Mouse (Mus musculus) CD4-positive helper T cell, adult 2 months (primary cell): ENCODE measurements around the gene Olfr649.
A peak's percentile ranks its signal among the peaks of the same experiment; 100 is the strongest.

Source experiments
- DNase-seq: peaks from one replicate; pipeline ENCODE4 v3.0.0-alpha.2; 2012; ENCODE audit warnings: low read depth, missing footprints, low spot score

Olfr649 gene

GRCm38 (mm10) chr7:104195885-104196284 is at the start of gene Olfr649:
Olfr649 (minus strand) TSS chr7:104195985.
- no peak for DNase-seq

DNA sequence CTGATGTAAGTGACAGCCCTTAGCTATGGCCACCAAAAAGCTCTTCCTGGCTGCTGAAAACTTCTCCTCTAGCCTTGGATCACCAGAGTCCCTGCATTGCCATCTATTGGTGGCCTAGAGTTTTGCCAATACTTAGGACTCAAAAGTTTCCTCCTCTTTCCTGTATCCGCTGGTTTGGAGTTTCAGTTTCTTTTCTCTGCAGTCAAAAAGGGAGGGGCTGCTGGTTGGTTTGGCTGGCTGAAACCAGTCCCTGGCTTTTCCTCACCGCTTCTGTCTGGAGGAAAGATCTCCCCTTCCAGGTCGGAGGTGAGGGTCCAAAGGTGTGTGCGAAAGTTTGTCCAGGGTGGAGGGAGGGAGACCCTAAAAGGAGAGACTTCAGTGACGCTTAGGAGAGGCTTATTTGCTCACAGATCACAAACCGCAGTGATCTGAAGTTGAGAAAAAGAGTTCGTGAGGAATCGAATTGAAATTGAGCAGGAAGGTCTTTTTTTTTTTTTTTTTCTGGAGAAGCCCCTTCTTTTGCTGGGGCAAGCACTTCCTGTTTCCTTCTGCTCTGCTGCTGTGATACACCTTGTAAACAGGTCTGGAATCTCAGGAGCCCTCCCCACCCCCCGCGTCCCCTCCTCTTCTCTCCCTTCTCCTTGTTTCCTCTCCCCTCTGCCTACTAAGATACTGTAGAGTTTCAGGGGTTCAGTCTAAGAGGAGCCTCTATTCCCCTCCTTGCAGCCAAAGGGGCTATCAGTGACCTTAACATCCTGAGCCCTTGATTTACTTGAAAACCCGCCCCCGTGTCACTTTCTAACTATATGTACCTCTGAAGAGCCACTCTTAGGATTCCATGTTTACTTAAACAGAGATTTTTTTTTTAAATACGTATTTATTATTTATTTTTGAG is 48.7 kb upstream of the Olfr649 start, which contains the start of gene Trim34a:
Gene Trim34a (plus strand): TSS at position 171 of the 895 bp plus-strand sequence.
- peak; percentile 91 for DNase-seq

DNA sequence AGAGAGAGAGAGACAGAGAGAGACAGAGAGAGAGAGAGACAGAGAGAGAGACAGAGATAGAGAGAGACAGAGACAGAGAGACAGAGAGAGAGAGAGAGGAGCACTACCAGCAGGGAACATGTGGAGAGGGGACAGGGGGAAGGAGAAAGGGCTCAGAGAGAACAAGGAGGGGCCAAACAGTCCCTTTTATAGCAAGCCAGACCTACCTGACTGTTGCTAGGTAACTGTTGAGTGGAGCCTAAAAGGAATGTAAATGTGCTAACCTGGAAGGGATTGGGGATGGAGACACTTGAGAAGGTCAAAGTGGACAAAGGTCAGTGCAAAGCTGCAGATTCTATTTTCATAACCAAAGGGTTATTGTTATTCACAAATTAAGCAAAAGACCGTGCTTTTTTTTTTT is 47.8 kb upstream of the Olfr649 start:
- no peak for DNase-seq

- DNase-seq = no peak
Observed at GRCm38 (mm10) chr7:104240857-104241256, 45.1 kb upstream of the Olfr649 start.

DNA sequence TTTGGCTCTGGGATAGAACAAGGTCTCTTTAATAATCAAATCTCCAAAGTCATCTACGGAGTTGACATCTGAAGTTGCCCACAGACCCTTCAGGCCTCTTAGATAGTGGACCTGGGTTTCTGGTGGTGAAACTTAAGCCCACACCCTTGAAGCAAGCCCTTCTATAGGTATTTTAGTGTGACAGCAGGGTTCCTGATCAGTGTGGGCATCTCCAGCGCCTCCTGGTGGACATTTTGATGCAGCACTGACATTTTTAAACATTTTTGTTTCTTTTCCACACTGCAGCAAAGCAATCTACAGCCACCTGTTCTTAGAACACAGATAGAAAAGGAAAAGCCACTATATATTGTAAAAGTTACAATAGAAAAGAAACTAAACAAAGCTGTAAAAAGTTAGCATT is 35.4 kb upstream of the Olfr649 start:
- DNase-seq = peak; percentile 47

GRCm38 (mm10) chr7:104218701-104219569 is 23.1 kb upstream of the Olfr649 start, which contains the start of gene Trim6:
Trim6 (plus strand) TSS chr7:104218793.
- no peak for DNase-seq

DNA sequence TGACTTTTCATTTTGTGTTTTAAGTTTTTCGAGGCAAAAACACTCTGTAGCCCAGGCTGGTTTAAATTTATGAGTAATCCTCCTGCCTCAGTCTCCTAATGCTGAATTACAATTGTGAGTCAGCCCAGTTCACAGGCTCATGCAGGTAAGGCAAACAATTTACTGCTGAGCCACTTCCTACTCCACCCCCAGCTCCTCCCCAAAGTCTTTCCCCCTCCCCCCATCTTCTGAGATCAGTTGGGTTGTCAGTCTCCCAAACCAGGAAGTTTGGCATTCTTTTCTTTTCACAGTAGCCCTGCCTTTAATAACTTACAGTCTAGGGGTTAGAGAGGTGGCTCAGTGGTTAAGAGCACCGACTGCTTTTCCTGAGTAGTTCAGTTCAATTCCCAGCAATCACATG is 22.1 kb upstream of the Olfr649 start:
- DNase-seq = peak; percentile 19

- DNase-seq = no peak
Observed at GRCm38 (mm10) chr7:104216011-104216535, 20.3 kb upstream of the Olfr649 start.

DNA sequence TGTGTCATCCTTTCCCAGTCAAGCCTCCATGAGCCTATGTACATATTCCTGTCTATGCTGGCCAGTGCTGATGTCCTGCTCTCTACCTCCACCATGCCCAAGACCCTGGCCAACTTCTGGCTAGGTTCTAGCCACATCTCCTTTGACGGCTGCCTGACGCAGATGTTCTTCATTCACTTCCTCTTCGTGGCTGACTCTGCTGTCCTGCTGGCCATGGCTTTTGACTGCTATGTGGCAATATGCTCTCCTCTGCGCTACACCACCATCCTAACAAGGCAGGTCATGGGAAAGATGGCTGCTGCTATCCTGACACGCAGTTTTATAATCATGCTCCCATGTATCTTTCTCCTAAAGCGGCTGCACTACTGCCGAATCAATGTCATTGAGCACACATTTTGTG is 10.4 kb upstream of the Olfr649 start:
- no peak for DNase-seq

DNA sequence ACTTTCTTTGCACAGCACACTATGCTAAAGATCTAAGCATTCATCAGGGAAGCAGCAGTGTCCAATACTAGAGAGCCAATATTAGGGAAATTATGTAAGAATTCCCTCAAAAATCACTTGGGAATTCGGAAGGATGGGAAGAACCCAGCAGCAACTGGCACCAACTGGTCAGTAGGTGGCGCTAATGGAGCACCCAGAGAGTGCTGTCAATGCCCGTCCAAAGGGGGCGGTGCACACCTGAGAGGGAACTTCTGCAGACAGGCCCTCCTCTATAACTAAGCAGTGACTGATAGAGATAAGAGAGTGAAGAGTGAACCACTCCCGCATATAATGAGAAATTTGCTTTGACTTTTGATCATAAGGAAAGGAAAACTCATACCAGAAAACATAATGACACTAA is 4.0 kb upstream of the Olfr649 start:
- DNase-seq = peak; percentile 77

DNA sequence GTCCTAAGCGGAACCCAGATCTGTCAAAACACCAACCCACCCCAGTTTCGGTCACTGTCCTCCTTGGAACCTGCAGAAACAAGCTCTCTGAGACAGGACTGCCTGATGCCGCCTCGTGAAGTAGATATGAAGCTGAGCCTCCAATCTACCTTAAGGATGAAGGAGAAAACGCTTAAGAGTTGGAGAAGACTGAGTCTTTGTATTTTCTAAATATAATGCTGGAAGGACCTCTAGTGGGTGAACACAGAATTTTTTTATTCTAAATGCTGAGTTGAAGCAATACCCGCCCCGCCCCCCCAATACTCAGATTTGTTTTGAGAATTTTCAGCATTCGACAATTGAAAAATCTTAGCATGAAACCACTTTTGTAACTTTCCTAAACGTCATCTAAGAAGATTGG is 4.5 kb downstream of the Olfr649 start:
- no peak for DNase-seq

DNA sequence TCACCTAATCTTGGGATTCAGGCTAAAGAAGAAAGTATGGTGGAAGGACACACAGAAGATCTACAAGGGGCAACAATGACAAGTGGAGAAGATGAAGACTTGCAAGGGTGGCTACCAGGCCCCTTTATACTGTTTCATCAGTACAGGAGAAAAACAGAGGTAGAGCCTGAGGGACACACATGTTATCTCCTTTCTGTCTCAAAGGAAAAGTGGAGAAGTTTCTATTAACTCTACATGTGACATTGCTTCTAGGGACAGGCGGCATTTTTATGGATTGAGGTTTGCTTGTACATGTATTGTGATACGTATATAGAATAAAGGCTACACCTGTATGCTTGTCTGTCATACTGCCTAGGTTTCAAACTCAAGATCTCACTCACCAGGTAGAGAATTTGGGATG is 12.5 kb downstream of the Olfr649 start, which contains the start of gene Olfr648:
Gene Olfr648 (minus strand): TSS at position 101 of the 400 bp plus-strand sequence.
- DNase-seq = no peak

DNA sequence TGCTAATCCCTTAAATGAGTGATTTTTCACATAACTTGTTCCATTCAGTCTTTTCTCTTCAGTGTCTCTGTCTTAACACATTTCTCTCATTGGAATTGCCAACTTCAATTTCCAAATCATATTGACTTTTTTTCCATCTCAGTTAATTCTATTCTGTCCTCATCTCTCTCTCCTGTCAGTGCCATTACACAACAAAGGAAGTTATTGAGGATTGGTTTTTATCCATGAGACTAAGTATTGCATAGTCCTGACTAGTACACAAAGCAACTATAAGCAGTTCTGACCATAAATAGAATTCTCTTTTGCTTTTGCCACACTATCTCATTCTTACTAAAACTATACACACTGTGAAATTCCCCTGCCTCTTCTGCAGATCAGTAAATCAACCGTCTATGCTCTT is 16.7 kb downstream of the Olfr649 start:
- no peak for DNase-seq

GRCm38 (mm10) chr7:104178422-104179054 is 17.2 kb downstream of the Olfr649 start:
- no peak for DNase-seq

GRCm38 (mm10) chr7:104175085-104175484 is 20.7 kb downstream of the Olfr649 start:
- no peak for DNase-seq

DNA sequence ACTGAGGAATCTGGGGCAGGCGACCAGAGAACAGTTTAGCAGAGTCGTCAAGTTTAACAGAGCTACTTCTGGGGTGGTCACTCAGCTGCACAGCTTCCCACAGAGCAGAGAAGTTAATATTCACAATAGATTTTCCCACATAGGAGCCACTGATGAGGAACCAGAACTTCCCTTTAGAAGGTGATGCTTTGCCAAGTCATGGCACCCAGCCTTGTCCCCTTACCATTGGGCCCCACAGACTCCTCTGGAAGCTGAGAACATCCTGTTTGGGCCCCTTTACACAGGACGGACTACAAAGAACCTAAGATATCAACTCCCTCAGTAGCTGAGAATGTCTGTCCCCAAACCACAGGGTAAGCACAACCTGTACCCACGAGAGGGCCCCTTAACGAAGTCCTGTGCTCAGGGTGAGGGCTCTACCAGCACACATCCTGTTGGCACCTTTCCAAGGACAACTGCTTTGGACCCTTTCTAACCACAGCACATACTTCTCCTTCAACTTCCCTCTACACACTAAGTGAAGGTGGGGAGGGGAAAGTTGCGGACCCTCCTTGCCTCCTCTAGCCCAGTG is 26.1 kb downstream of the Olfr649 start:
- peak; percentile 30 for DNase-seq

- DNase-seq = no peak
Observed at GRCm38 (mm10) chr7:104167105-104167504, 28.7 kb downstream of the Olfr649 start.

DNA sequence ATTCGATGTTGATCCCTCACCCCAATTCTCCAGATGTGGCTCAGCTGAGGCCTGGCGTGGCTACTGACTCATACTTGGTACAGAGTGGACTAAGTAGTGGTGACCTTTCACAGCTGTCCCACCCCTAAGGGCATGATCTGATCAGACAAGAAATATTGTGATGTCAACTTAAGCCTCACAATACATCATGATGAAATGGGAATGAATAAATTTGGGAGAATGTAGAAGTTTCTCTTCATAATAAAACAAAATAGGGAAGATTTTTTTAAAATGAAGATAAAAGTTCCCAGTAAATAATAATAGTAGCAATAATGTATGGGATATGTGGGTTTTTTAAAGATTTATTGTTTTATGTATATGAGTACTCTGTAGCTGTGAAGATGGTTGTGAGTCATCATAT is 45.3 kb downstream of the Olfr649 start, which contains the start of gene Ubqlnl:
Gene Ubqlnl (minus strand): TSS at position 101 of the 400 bp plus-strand sequence.
- DNase-seq = no peak

DNA sequence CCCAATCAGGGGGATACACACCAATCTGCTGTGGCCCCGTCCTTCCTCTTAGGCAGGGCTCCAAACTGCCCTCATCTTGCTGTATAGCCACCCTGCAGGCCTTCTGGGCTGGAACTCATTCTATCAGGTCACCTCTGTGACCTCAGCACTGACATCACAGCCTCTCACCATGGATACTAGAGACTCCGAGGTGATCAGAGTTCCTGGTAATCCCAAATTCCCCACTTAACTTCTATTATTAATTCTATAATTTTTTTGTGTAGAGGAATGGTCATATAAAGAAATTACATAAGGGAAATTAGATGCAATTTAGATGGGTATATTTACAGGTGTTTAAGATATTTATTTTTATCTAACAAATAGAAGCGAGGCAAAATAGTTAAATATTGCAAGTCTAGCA is 52.6 kb downstream of the Olfr649 start, which contains the start of gene Ubqln3:
Gene Ubqln3 (minus strand): TSS at position 101 of the 400 bp plus-strand sequence.
- DNase-seq = no peak
